In genomic region chr6:122744505-122745249, GRCm38 (mm10) we compare ENCODE assay signal across 27 mouse cellular contexts. TPM values are rescaled to one million over a fixed set of nuclear protein-coding genes. Genes with fewer than 3 reads are reported as not detected.
DNase-seq lines count a peak whose midpoint lies in the region; ATAC-seq and TF ChIP-seq lines count a peak whose summit lies in the region.
"Had no signal": no experiment of that assay in that cellular context is flagged by ENCODE, and none has a peak within 500 bp of the region (broad histone marks: within the 10 kb centered on the region; RNA-seq: fewer than 3 reads in every experiment).

No protein-coding gene starts in this region.

- TF ChIP-seq CTCF in hindbrain, postnatal 0 days (IDR thresholded peaks at IDR 0.05; ENCODE audit: low read depth): no peak

- H3K36me3 ChIP-seq in hindbrain, embryonic 11.5 days (ENCODE audit: control insufficient read depth, insufficient read depth, low read length): no peaks in the 10 kb centered on the region
- no peaks in the 10 kb centered on the region for H3K36me3 ChIP-seq in hindbrain, postnatal 0 days (ENCODE audit: insufficient read depth, low read length)
- H3K36me3 ChIP-seq in midbrain, embryonic 10.5 days: no peaks in the 10 kb centered on the region
- H3K36me3 ChIP-seq in midbrain, embryonic 16.5 days (ENCODE audit: control insufficient read depth, insufficient read depth, low read length): no peaks in the 10 kb centered on the region
- no peaks in the 10 kb centered on the region for H3K36me3 ChIP-seq in hindbrain, embryonic 16.5 days (ENCODE audit: control insufficient read depth, insufficient read depth, low read length)
- H3K36me3 ChIP-seq: forebrain, embryonic 12.5 days; hindbrain, embryonic 10.5 days; limb, embryonic 15.5 days; liver, embryonic 15.5 days; stomach, embryonic 15.5 days had no signal

- peaks cover 10% of the 10 kb centered on the region for H3K27me3 ChIP-seq in hindbrain, embryonic 11.5 days (ENCODE audit: control insufficient read depth, insufficient read depth, low read length)
- H3K27me3 ChIP-seq in hindbrain, postnatal 0 days (ENCODE audit: insufficient read depth, low read length): no peaks in the 10 kb centered on the region
- peaks cover 49% of the 10 kb centered on the region for H3K27me3 ChIP-seq in midbrain, embryonic 10.5 days (ENCODE audit: low read depth, poor library complexity, severe bottlenecking)
- H3K27me3 ChIP-seq in midbrain, embryonic 16.5 days (ENCODE audit: control insufficient read depth, insufficient read depth, low read depth, low read length): peaks cover 5% of the 10 kb centered on the region
- peaks cover 2% of the 10 kb centered on the region for H3K27me3 ChIP-seq in hindbrain, embryonic 16.5 days (replicated peaks; ENCODE audit: control insufficient read depth, insufficient read depth, low read length)

- peak; percentile 13 for DNase-seq in hindbrain, embryonic 11.5 days (ENCODE audit: low spot score)
- DNase-seq in hindbrain, postnatal 0 days (ENCODE audit: low spot score): no peak
- DNase-seq in midbrain, embryonic 10.5 days (ENCODE audit: low spot score): peak; percentile 16
- DNase-seq in embryo, embryonic 11 days: peak; percentile 13
- DNase-seq in lung, postnatal 4 days: no peak
- DNase-seq: B cell, adult 2 months; cerebellum, adult 2 months; gastrocnemius, postnatal 10 days; heart, adult 2 months; kidney, adult 8-10 months; kidney, postnatal 36 days; layer of hippocampus, adult 9-11 months; thymus, adult 18-20 months; thymus, postnatal 4 days had no signal

- H3K9ac ChIP-seq in hindbrain, embryonic 11.5 days (ENCODE audit: low read depth, low read length): no peak overlapping the region
- H3K9ac ChIP-seq in hindbrain, postnatal 0 days (replicated peaks; ENCODE audit: low read length): no peak overlapping the region
- H3K9ac ChIP-seq in midbrain, embryonic 16.5 days (ENCODE audit: low read depth, low read length): no peak overlapping the region
- no peak overlapping the region for H3K9ac ChIP-seq in hindbrain, embryonic 16.5 days (ENCODE audit: low read depth, low read length)
- H3K9ac ChIP-seq: forebrain, embryonic 12.5 days; limb, embryonic 15.5 days; liver, embryonic 15.5 days; stomach, embryonic 15.5 days had no signal

- no peak overlapping the region for H3K4me2 ChIP-seq in hindbrain, embryonic 11.5 days (replicated peaks; ENCODE audit: low read depth, low read length)
- H3K4me2 ChIP-seq in hindbrain, postnatal 0 days (ENCODE audit: low read depth, low read length): no peak overlapping the region
- no peak overlapping the region for H3K4me2 ChIP-seq in midbrain, embryonic 16.5 days (ENCODE audit: low read length)
- no peak overlapping the region for H3K4me2 ChIP-seq in hindbrain, embryonic 16.5 days (ENCODE audit: low read length)
- H3K4me2 ChIP-seq: forebrain, embryonic 12.5 days; limb, embryonic 15.5 days; liver, embryonic 15.5 days; stomach, embryonic 15.5 days had no signal

- H3K4me3 ChIP-seq in hindbrain, embryonic 11.5 days (ENCODE audit: low read depth, low read length): no peak overlapping the region
- no peak overlapping the region for H3K4me3 ChIP-seq in hindbrain, postnatal 0 days (ENCODE audit: low read length)
- H3K4me3 ChIP-seq in midbrain, embryonic 10.5 days: no peak overlapping the region
- no peak overlapping the region for H3K4me3 ChIP-seq in midbrain, embryonic 16.5 days (ENCODE audit: low read depth, low read length)
- H3K4me3 ChIP-seq in hindbrain, embryonic 16.5 days (ENCODE audit: low read length): no peak overlapping the region
- H3K4me3 ChIP-seq: forebrain, embryonic 12.5 days; heart, adult 2 months; hindbrain, embryonic 10.5 days; limb, embryonic 15.5 days; liver, embryonic 15.5 days; stomach, embryonic 15.5 days had no signal

- no peaks in the 10 kb centered on the region for H3K9me3 ChIP-seq in hindbrain, embryonic 11.5 days (ENCODE audit: control insufficient read depth, low read length)
- no peaks in the 10 kb centered on the region for H3K9me3 ChIP-seq in hindbrain, postnatal 0 days (ENCODE audit: low read length)
- H3K9me3 ChIP-seq in midbrain, embryonic 10.5 days (replicated peaks): no peaks in the 10 kb centered on the region
- no peaks in the 10 kb centered on the region for H3K9me3 ChIP-seq in midbrain, embryonic 16.5 days (replicated peaks; ENCODE audit: control insufficient read depth, low read length, poor library complexity, severe bottlenecking)
- no peaks in the 10 kb centered on the region for H3K9me3 ChIP-seq in hindbrain, embryonic 16.5 days (ENCODE audit: control insufficient read depth, low read length)
- H3K9me3 ChIP-seq: forebrain, embryonic 12.5 days; hindbrain, embryonic 10.5 days; limb, embryonic 15.5 days; liver, embryonic 15.5 days; stomach, embryonic 15.5 days had no signal

- WGBS in hindbrain, embryonic 11.5 days: 21% methylated on average over 10 of the region's 10 CpGs
- WGBS in hindbrain, postnatal 0 days: 39% methylated on average over 10 of the region's 10 CpGs
- 15% methylated on average over 10 of the region's 10 CpGs for WGBS in midbrain, embryonic 10.5 days
- 27% methylated on average over 10 of the region's 10 CpGs for WGBS in midbrain, embryonic 16.5 days
- WGBS in hindbrain, embryonic 16.5 days: 37% methylated on average over 10 of the region's 10 CpGs

- no peak for ATAC-seq in hindbrain, embryonic 11.5 days (ENCODE audit: low FRiP score)
- ATAC-seq in hindbrain, postnatal 0 days: no peak
- ATAC-seq in midbrain, embryonic 16.5 days: no peak
- no peak for ATAC-seq in hindbrain, embryonic 16.5 days
- ATAC-seq: inflammation-experienced regulatory T-cells, adult 6 months; lung, postnatal 0 days had no signal

- no peaks in the 10 kb centered on the region for H3K4me1 ChIP-seq in hindbrain, embryonic 11.5 days (replicated peaks; ENCODE audit: control insufficient read depth, insufficient read depth, low read length)
- H3K4me1 ChIP-seq in hindbrain, postnatal 0 days (ENCODE audit: insufficient read depth, low read length): 0 out of 2 replicates have a peak, but pooled peaks cover 5% of the 10 kb centered on the region
- H3K4me1 ChIP-seq in midbrain, embryonic 10.5 days: peaks cover 42% of the 10 kb centered on the region
- H3K4me1 ChIP-seq in midbrain, embryonic 16.5 days (ENCODE audit: control insufficient read depth, insufficient read depth, low read length): peaks cover 19% of the 10 kb centered on the region
- peaks cover 8% of the 10 kb centered on the region for H3K4me1 ChIP-seq in hindbrain, embryonic 16.5 days (ENCODE audit: control insufficient read depth, insufficient read depth, low read depth, low read length)

- H3K27ac ChIP-seq in hindbrain, embryonic 11.5 days (ENCODE audit: low read depth, low read length): no peak overlapping the region
- H3K27ac ChIP-seq in hindbrain, postnatal 0 days: no peak overlapping the region
- no peak overlapping the region for H3K27ac ChIP-seq in midbrain, embryonic 10.5 days (replicated peaks)
- H3K27ac ChIP-seq in midbrain, embryonic 16.5 days (ENCODE audit: low read length): no peak overlapping the region
- no peak overlapping the region for H3K27ac ChIP-seq in hindbrain, embryonic 16.5 days (ENCODE audit: low read depth, low read length)
- H3K27ac ChIP-seq: forebrain, embryonic 12.5 days; heart, adult 2 months; hindbrain, embryonic 10.5 days; limb, embryonic 15.5 days; liver, embryonic 15.5 days; stomach, embryonic 15.5 days had no signal

RNA-seq across cellular contexts. Expression of gene Nanog, which starts 37.4 kb away (rescaled TPM):
- polyA plus RNA-seq in hindbrain, embryonic 11.5 days (2014; fragmentation: Nextera tagmentation; extraction: Ambion mirVana): 0.07 and 0.32 TPM in 2 replicates
- total RNA-seq in hindbrain, postnatal 0 days (2014; rRNA removed): not detected in 2 replicates
- 0.15 and 0.16 TPM in 2 replicates for polyA plus RNA-seq in hindbrain, postnatal 0 days (2015; fragmentation: Nextera tagmentation; extraction: Ambion mirVana)
- polyA plus RNA-seq in midbrain, embryonic 10.5 days (2016; fragmentation: Nextera tagmentation; extraction: Ambion mirVana): 0.09 and 0.32 TPM in 2 replicates
- not detected in 2 replicates for polyA plus RNA-seq in midbrain, embryonic 16.5 days (2015; fragmentation: Nextera tagmentation; extraction: Ambion mirVana)
- 0.08 and 0.25 TPM in 2 replicates for polyA plus RNA-seq in hindbrain, embryonic 16.5 days (2015; fragmentation: Nextera tagmentation; extraction: Ambion mirVana)
- total RNA-seq: adrenal gland, adult 18-20 months; adrenal gland, postnatal 4 days; gastrocnemius, postnatal 10 days; heart, adult 2 months; megakaryocyte-erythroid progenitor cell, adult 5-6 weeks; neutrophil, adult 5-6 weeks had no signal
- polyA plus RNA-seq: heart, adult 2 months; liver, embryonic 15.5 days had no signal

RNA-seq across cellular contexts. Expression of gene Slc2a3, which starts 56.8 kb away (rescaled TPM):
- polyA plus RNA-seq in hindbrain, embryonic 11.5 days (2014; fragmentation: Nextera tagmentation; extraction: Ambion mirVana): 23.5 and 29.2 TPM in 2 replicates
- 108 and 129 TPM in 2 replicates for total RNA-seq in hindbrain, postnatal 0 days (2014; rRNA removed)
- polyA plus RNA-seq in hindbrain, postnatal 0 days (2015; fragmentation: Nextera tagmentation; extraction: Ambion mirVana): 48.9 and 49.7 TPM in 2 replicates
- 42.0 and 63.0 TPM in 2 replicates for polyA plus RNA-seq in midbrain, embryonic 10.5 days (2016; fragmentation: Nextera tagmentation; extraction: Ambion mirVana)
- polyA plus RNA-seq in midbrain, embryonic 16.5 days (2015; fragmentation: Nextera tagmentation; extraction: Ambion mirVana): 44.3 and 52.5 TPM in 2 replicates
- 57.0 and 57.4 TPM in 2 replicates for polyA plus RNA-seq in hindbrain, embryonic 16.5 days (2015; fragmentation: Nextera tagmentation; extraction: Ambion mirVana)

Comparison
In these comparisons a context has a peak if more than half of its experiments do, and no peak if none do; other contexts are left out.
1. DNase-seq: peak in hindbrain, embryonic 11.5 days (single experiment), midbrain, embryonic 10.5 days (single experiment) and embryo, embryonic 11 days (single experiment); none in hindbrain, postnatal 0 days (single experiment) and lung, postnatal 4 days (0 of 2).